Mouse (Mus musculus): ENCODE results near the gene Fam13c. TPM values are rescaled to one million over a fixed set of nuclear protein-coding genes. Genes with fewer than 3 reads are reported as not detected.

Gene Fam13c
- polyA plus RNA-seq, 1 experiment from 2014 or later, result 11.9 TPM

DNA sequence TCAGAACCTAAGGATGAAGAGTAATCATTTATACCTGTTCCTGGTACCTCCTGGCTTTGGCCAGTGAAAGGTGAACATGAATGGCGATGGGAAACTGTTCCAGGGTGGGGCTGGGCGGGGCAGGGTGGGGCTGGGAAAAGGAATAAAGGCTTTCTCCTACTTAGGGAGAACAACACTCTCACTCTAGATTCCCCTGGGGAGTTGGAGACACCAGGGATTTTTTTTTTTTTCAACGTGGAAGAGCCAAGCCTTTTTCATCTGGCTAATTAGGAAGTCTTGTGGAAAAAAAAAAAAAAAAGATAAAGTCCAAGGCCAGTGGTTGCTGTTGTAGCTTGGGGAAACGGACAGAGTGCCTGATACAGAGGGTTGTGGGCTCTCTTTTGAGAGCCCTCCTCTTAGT is 7.5 kb downstream of the Fam13c start:
- H3K36me3 ChIP-seq (ENCODE audit: control insufficient read depth, insufficient read depth, low read length), result no peaks in the 10 kb centered on the region
- no peaks in the 10 kb centered on the region for H3K4me1 ChIP-seq (ENCODE audit: control insufficient read depth, insufficient read depth, low read length)
- no peak overlapping the region for H3K4me3 ChIP-seq (ENCODE audit: low read depth, low read length)
- DNase-seq (ENCODE audit: low spot score) (no peak), ATAC-seq (ENCODE audit: insufficient read depth, low FRiP score, low TSS enrichment) (no peak)
- H3K9ac ChIP-seq (ENCODE audit: low read length), result no peak overlapping the region
- H3K9me3 ChIP-seq (ENCODE audit: control insufficient read depth, low read length), result no peaks in the 10 kb centered on the region
- WGBS, result 78% methylated on average over 4 of the region's 4 CpGs
- H3K27ac ChIP-seq (ENCODE audit: low read depth, low read length), result no peak overlapping the region
- H3K27me3 ChIP-seq (ENCODE audit: control insufficient read depth, insufficient read depth, low read length), result no peaks in the 10 kb centered on the region
- no peak overlapping the region for H3K4me2 ChIP-seq (ENCODE audit: low read depth)

DNA sequence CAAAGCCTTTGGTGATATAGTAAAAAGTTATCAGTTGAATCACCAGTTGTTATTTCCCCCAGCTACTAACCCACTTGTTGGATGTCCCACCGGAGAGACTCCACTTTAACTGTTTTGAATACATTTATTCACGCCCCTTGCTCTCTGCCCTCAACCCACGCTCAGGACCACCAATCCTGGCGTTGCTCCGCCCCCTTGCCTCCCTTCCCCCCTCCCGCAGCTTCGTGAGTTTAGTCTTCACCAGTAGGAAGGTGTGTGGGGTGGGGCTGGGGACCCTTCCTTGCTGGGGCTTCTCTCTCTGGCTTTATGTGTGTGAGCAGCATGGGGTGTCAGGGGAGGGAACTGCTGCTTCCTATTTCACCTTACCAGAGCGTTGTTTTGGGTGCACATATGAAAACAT is 8.9 kb downstream of the Fam13c start:
- Histone ChIP-seq H3K4me1 (ENCODE audit: control insufficient read depth, insufficient read depth, low read length) (no peaks in the 10 kb centered on the region), H3K27me3 (ENCODE audit: control insufficient read depth, insufficient read depth, low read length) (no peaks in the 10 kb centered on the region), H3K4me3 (ENCODE audit: low read depth, low read length) (no peak overlapping the region), H3K9ac (ENCODE audit: low read length) (no peak overlapping the region), H3K36me3 (ENCODE audit: control insufficient read depth, insufficient read depth, low read length) (no peaks in the 10 kb centered on the region), H3K4me2 (ENCODE audit: low read depth) (no peak overlapping the region), H3K9me3 (ENCODE audit: control insufficient read depth, low read length) (no peaks in the 10 kb centered on the region), H3K27ac (ENCODE audit: low read depth, low read length) (no peak overlapping the region)
- DNase-seq (ENCODE audit: low spot score), result no peak
- WGBS, result 44% methylated on average over 8 of the region's 8 CpGs
- ATAC-seq (ENCODE audit: insufficient read depth, low FRiP score, low TSS enrichment), result no peak

- no peaks in the 10 kb centered on the region for H3K27me3 ChIP-seq (ENCODE audit: control insufficient read depth, insufficient read depth, low read length)
- no peak overlapping the region for H3K4me3 ChIP-seq (ENCODE audit: low read depth, low read length)
- DNase-seq (ENCODE audit: low spot score) (no peak), ATAC-seq (ENCODE audit: insufficient read depth, low FRiP score, low TSS enrichment) (no peak)
- no peak overlapping the region for H3K9ac ChIP-seq (ENCODE audit: low read length)
- no peak overlapping the region for H3K4me2 ChIP-seq (ENCODE audit: low read depth)
- no peaks in the 10 kb centered on the region for H3K9me3 ChIP-seq (ENCODE audit: control insufficient read depth, low read length)
- H3K4me1 ChIP-seq (ENCODE audit: control insufficient read depth, insufficient read depth, low read length), result no peaks in the 10 kb centered on the region
- H3K36me3 ChIP-seq (ENCODE audit: control insufficient read depth, insufficient read depth, low read length), result 0 out of 2 replicates have a peak, but pooled peaks cover 2% of the 10 kb centered on the region
- WGBS, result 92% methylated on average over 8 of the region's 8 CpGs
- H3K27ac ChIP-seq (ENCODE audit: low read depth, low read length), result no peak overlapping the region
These were observed 15.6 kb downstream of the Fam13c start for GRCm38 (mm10) chr10:70455886-70456305.

DNA sequence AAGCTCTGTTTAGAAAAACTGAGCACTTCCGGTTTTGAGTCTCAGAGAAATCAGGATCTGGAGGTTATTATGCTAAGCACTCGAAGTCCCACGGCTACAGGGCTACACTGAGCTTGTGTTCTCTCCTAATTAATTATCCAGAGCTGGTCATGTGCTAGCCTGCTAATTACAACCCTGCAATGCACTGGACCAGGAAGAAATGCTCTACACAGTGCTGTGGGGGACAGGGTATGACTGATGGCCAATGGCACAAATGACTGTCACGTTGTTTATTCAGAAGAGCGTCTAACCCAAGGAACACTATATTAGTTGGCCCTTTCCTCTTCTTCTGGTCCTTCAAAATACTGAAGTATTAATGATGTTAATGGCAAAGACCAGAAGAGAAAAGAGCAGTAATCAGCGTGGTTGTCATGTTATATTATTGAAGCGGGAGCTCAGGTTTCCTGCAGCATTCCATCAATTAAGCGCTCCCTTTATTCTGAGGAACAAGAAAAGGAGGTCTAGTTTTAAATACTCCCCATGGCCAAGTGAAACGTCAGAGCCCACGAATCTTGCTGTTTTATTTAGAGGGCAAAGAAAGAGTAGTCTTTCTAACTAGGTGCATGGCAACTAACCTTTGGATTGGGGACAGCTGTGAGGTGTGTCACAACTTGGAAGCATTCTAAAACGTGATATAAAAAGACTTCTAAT is 18.4 kb downstream of the Fam13c start:
- ATAC-seq (ENCODE audit: insufficient read depth, low FRiP score, low TSS enrichment), result no peak
- H3K4me3 ChIP-seq (ENCODE audit: low read depth, low read length), result no peak overlapping the region
- no peak overlapping the region for H3K27ac ChIP-seq (ENCODE audit: low read depth, low read length)

GRCm38 (mm10) chr10:70465638-70466037 is 25.4 kb downstream of the Fam13c start:
- Histone ChIP-seq H3K36me3 (ENCODE audit: control insufficient read depth, insufficient read depth, low read length) (no peaks in the 10 kb centered on the region), H3K27ac (ENCODE audit: low read depth, low read length) (no peak overlapping the region), H3K9me3 (ENCODE audit: control insufficient read depth, low read length) (no peaks in the 10 kb centered on the region), H3K4me3 (ENCODE audit: low read depth, low read length) (no peak overlapping the region), H3K27me3 (ENCODE audit: control insufficient read depth, insufficient read depth, low read length) (no peaks in the 10 kb centered on the region), H3K4me1 (ENCODE audit: control insufficient read depth, insufficient read depth, low read length) (no peaks in the 10 kb centered on the region), H3K4me2 (ENCODE audit: low read depth) (no peak overlapping the region), H3K9ac (ENCODE audit: low read length) (no peak overlapping the region)
- no peak for ATAC-seq (ENCODE audit: insufficient read depth, low FRiP score, low TSS enrichment)
- 87% methylated on average over 7 of the region's 7 CpGs for WGBS
- no peak for DNase-seq (ENCODE audit: low spot score)

More for the DNA sequence above, 18.4 kb downstream of the Fam13c start:
- no peak overlapping the region for H3K4me2 ChIP-seq (ENCODE audit: low read depth)
- H3K36me3 ChIP-seq (ENCODE audit: control insufficient read depth, insufficient read depth, low read length), result 0 out of 2 replicates have a peak, but pooled peaks cover 2% of the 10 kb centered on the region
- no peaks in the 10 kb centered on the region for H3K4me1 ChIP-seq (ENCODE audit: control insufficient read depth, insufficient read depth, low read length)
- H3K9me3 ChIP-seq (ENCODE audit: control insufficient read depth, low read length), result no peaks in the 10 kb centered on the region
- DNase-seq (ENCODE audit: low spot score), result no peak
- no peaks in the 10 kb centered on the region for H3K27me3 ChIP-seq (ENCODE audit: control insufficient read depth, insufficient read depth, low read length)
- no peak overlapping the region for H3K9ac ChIP-seq (ENCODE audit: low read length)
- 80% methylated on average over 11 of the region's 11 CpGs for WGBS

- 82% methylated on average over 1 of the region's 1 CpGs for WGBS
- Histone ChIP-seq H3K4me3 (ENCODE audit: low read depth, low read length) (no peak overlapping the region), H3K27ac (ENCODE audit: low read depth, low read length) (no peak overlapping the region), H3K27me3 (ENCODE audit: control insufficient read depth, insufficient read depth, low read length) (no peaks in the 10 kb centered on the region), H3K9ac (ENCODE audit: low read length) (no peak overlapping the region), H3K4me1 (ENCODE audit: control insufficient read depth, insufficient read depth, low read length) (no peaks in the 10 kb centered on the region), H3K9me3 (ENCODE audit: control insufficient read depth, low read length) (no peaks in the 10 kb centered on the region), H3K36me3 (ENCODE audit: control insufficient read depth, insufficient read depth, low read length) (peaks cover 2% of the 10 kb centered on the region; the same call in 1 of the 2 replicates), H3K4me2 (ENCODE audit: low read depth) (no peak overlapping the region)
- DNase-seq (ENCODE audit: low spot score), result no peak
- ATAC-seq (ENCODE audit: insufficient read depth, low FRiP score, low TSS enrichment), result no peak
These were observed 30.6 kb downstream of the Fam13c start for GRCm38 (mm10) chr10:70470836-70471235.

DNA sequence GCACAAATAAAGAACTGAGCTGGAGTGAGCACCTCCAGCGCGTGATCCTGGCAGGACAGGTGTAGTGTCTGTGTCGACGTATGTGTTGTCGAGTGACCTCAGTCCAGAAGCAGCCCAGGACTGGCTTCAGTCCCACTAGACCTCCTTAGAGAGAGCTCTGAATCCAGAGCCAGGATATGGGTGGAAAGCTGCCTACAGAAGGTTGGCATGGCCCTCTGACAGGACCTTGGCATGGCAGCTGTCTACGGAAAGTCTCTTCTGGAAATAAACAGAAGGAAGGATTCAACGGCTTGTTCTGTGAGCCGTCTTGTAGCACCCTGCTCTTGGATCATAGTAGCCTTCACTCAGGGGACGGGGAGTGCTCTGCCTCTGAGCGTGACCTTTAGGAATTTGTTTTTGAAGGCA is 37.5 kb downstream of the Fam13c start:
- DNase-seq (ENCODE audit: low spot score) (no peak), ATAC-seq (ENCODE audit: insufficient read depth, low FRiP score, low TSS enrichment) (no peak)
- Histone ChIP-seq H3K9ac (ENCODE audit: low read length) (no peak overlapping the region), H3K9me3 (ENCODE audit: control insufficient read depth, low read length) (no peaks in the 10 kb centered on the region), H3K36me3 (ENCODE audit: control insufficient read depth, insufficient read depth, low read length) (peaks cover 2% of the 10 kb centered on the region; the same call in 1 of the 2 replicates), H3K27me3 (ENCODE audit: control insufficient read depth, insufficient read depth, low read length) (no peaks in the 10 kb centered on the region), H3K4me2 (ENCODE audit: low read depth) (no peak overlapping the region), H3K27ac (ENCODE audit: low read depth, low read length) (no peak overlapping the region), H3K4me1 (ENCODE audit: control insufficient read depth, insufficient read depth, low read length) (no peaks in the 10 kb centered on the region), H3K4me3 (ENCODE audit: low read depth, low read length) (no peak overlapping the region)
- WGBS, result 97% methylated on average over 10 of the region's 10 CpGs

- Histone ChIP-seq H3K27me3 (ENCODE audit: control insufficient read depth, insufficient read depth, low read length) (no peaks in the 10 kb centered on the region), H3K9ac (ENCODE audit: low read length) (no peak overlapping the region), H3K27ac (ENCODE audit: low read depth, low read length) (no peak overlapping the region), H3K9me3 (ENCODE audit: control insufficient read depth, low read length) (no peaks in the 10 kb centered on the region), H3K4me3 (ENCODE audit: low read depth, low read length) (no peak overlapping the region), H3K4me1 (ENCODE audit: control insufficient read depth, insufficient read depth, low read length) (peaks cover 7% of the 10 kb centered on the region; the same call in 1 of the 2 replicates), H3K4me2 (ENCODE audit: low read depth) (no peak overlapping the region), H3K36me3 (ENCODE audit: control insufficient read depth, insufficient read depth, low read length) (no peaks in the 10 kb centered on the region)
- WGBS, result 81% methylated on average over 6 of the region's 6 CpGs
- ATAC-seq (ENCODE audit: insufficient read depth, low FRiP score, low TSS enrichment), result no peak
- no peak for DNase-seq (ENCODE audit: low spot score)
These were observed 43.5 kb downstream of the Fam13c start for GRCm38 (mm10) chr10:70483736-70484135.

Data from neural tube, embryonic 11.5 days (tissue).